Mouse (Mus musculus) liver, postnatal 0 days (tissue): ENCODE results near the gene Grin3b. TPM values are rescaled to one million over a fixed set of nuclear protein-coding genes. Genes with fewer than 3 reads are reported as not detected.

Experiments
- ATAC-seq: fragments of 200-750 bp; cut with Nextera tagmentation; 2 replicates; pipeline ENCODE4 v1.8.0; 2017; ENCODE audit warnings: mild to moderate bottlenecking, moderate library complexity
- DNase-seq: peaks from one replicate; pipeline ENCODE4 v3.0.0-alpha.2; 2016
- H3K27ac ChIP-seq: fragments of 300-500 bp; sonication (generic); 2 replicates; pipeline ENCODE4 v1.5.1; 2014; ENCODE audit warnings: antibody characterized with exemption, moderate library complexity, mild to moderate bottlenecking, low read depth
- H3K27me3 ChIP-seq: fragments of 300-500 bp; sonication (generic); 2 replicates; pipeline ENCODE4 v1.6.1; 2014; ENCODE audit warnings: low read length, control low read depth, mixed read lengths; ENCODE audit not compliant: insufficient read depth
- H3K36me3 ChIP-seq: fragments of 300-500 bp; sonication (generic); replicated peaks from 2 replicates; pipeline ENCODE4 v1.6.1; 2014; ENCODE audit warnings: mild to moderate bottlenecking, control low read depth, low read length, moderate library complexity, mixed read lengths; ENCODE audit not compliant: insufficient read depth
- H3K4me1 ChIP-seq: fragments of 300-500 bp; sonication (generic); 2 replicates; pipeline ENCODE4 v1.6.1; 2014; ENCODE audit warnings: antibody characterized with exemption, mild to moderate bottlenecking, control low read depth; ENCODE audit not compliant: insufficient read depth
- H3K4me2 ChIP-seq: fragments of 300-500 bp; sonication (generic); 2 replicates; pipeline ENCODE4 v1.6.1; 2014; ENCODE audit warnings: low read depth, mild to moderate bottlenecking, low read length, moderate library complexity, mixed read lengths
- H3K4me3 ChIP-seq: fragments of 300-500 bp; sonication (generic); 2 replicates; pipeline ENCODE4 v1.5.1; 2014; ENCODE audit warnings: low read depth, low read length
- H3K9ac ChIP-seq: fragments of 300-500 bp; sonication (generic); replicated peaks from 2 replicates; pipeline ENCODE4 v1.6.1; 2014; ENCODE audit warnings: mild to moderate bottlenecking, moderate library complexity
- H3K9me3 ChIP-seq: fragments of 300-500 bp; sonication (generic); 2 replicates; pipeline ENCODE4 v1.6.1; 2016; ENCODE audit warnings: mild to moderate bottlenecking, control low read depth, low read length, mixed read lengths
- CTCF ChIP-seq: sonication (generic); IDR thresholded peaks from 2 replicates; pipeline ENCODE4 v1.5.1; 2016; ENCODE audit warnings: antibody characterized with exemption, low read depth
- EP300 ChIP-seq: IDR thresholded peaks from 2 replicates; pipeline ENCODE4 v1.6.1; 2016; ENCODE audit warnings: antibody characterized with exemption, low read depth, mild to moderate bottlenecking
- WGBS: fragments of 180-500 bp; shearing (Covaris S2); extraction: QIAGEN DNeasy Blood & Tissue Kit; methylation state at CpG from one replicate; pipeline ENCODE4 v1.1.7; 2014; ENCODE audit not compliant: insufficient replicate concordance; 5-methylcytosine and 5-hydroxymethylcytosine counted together
- polyA plus RNA-seq: library from polyadenylated mRNA; unstranded; fragments of >200 nt; fragmentation: Nextera tagmentation; extraction: Ambion mirVana; gene quantifications from 2 replicates; pipeline ENCODE4 v1.2.1, GENCODE M21; 2015

Grin3b gene
- polyA plus RNA-seq, 1 experiment from 2014 or later, result 0.05 TPM

GRCm38 (mm10) chr10:80001945-80002344 lies 31.4 kb downstream of the Grin3b start:
- no peak overlapping the region for H3K4me3 ChIP-seq
- no peak overlapping the region for H3K4me2 ChIP-seq
- no peak overlapping the region for H3K9ac ChIP-seq
- TF ChIP-seq CTCF (no peak), EP300 (no peak)
- H3K36me3 ChIP-seq, result peaks cover 26% of the 10 kb centered on the region
- ATAC-seq (no peak), DNase-seq (no peak)
- no peak overlapping the region for H3K27ac ChIP-seq
- H3K9me3 ChIP-seq, result no peaks in the 10 kb centered on the region
- no peaks in the 10 kb centered on the region for H3K27me3 ChIP-seq
- WGBS, result 91% methylated on average over 9 of the region's 9 CpGs
- H3K4me1 ChIP-seq, result peaks cover 22% of the 10 kb centered on the region

GRCm38 (mm10) chr10:80002829-80003228 lies 32.3 kb downstream of the Grin3b start:
- Histone ChIP-seq H3K9ac (no peak overlapping the region), H3K4me1 (peaks cover 18% of the 10 kb centered on the region), H3K36me3 (peaks cover 30% of the 10 kb centered on the region), H3K4me3 (no peak overlapping the region), H3K27me3 (no peaks in the 10 kb centered on the region), H3K27ac (no peak overlapping the region), H3K9me3 (no peaks in the 10 kb centered on the region), H3K4me2 (no peak overlapping the region)
- no peak for TF ChIP-seq EP300
- TF ChIP-seq CTCF, result no peak
- 60% methylated on average over 21 of the region's 21 CpGs for WGBS
- DNase-seq, result no peak
- ATAC-seq, result no peak

DNA sequence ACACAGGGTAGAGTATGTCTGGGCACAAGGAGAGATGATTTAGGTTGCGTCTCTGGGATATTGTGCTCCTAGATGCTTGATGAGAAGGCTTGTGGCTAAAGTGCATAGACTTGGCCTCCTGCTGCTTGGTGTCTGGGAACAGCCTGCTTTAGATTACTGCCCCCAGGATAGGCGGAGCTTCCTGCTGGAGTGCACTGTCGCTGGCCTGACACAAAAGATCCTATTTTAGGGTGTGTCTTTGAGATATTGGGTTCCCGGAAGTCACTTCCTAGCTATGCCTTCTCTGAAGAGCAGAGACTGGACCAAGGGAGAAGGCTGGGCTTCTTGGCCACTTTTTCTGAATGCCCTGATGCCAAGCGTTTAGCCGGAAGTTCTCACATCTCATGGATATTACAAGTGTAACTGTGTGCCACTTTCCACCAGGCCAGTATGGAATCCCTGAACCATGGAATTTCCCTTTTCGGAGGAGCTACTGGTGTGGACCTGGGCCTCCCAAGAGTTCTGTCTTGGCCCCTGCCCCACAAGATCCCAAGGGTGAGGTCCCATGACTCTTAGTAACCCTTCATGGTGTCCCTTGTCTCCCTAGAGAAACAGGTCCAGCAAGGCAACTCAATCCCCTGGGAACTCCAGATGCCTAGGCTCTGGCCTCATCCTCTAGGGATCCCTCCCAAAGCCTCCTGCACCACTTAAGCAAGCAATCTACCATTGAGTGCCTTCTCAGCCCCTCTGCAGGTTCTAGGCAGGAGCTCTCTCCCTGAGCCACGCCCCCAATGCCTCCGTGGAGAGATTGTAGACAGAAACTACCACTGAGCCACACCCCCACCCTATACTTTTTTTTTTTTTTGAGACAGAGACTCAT lies 33.1 kb downstream of the Grin3b start:
- Histone ChIP-seq H3K4me3 (no peak overlapping the region), H3K9ac (0 out of 2 replicates have a peak overlapping the region, but pooled peaks have one; percentile 8), H3K27ac (no peak overlapping the region; the same call in 1 of the 2 replicates), H3K4me2 (no peak overlapping the region), H3K36me3 (peaks cover 35% of the 10 kb centered on the region), H3K9me3 (no peaks in the 10 kb centered on the region), H3K27me3 (no peaks in the 10 kb centered on the region), H3K4me1 (peaks cover 14% of the 10 kb centered on the region)
- ATAC-seq (peak; percentile 35; the same call in 1 of the 2 replicates), DNase-seq (no peak)
- WGBS, result 51% methylated on average over 9 of the region's 9 CpGs
- TF ChIP-seq EP300, result no peak
- TF ChIP-seq CTCF, result no peak

GRCm38 (mm10) chr10:80004233-80004705 lies 33.8 kb downstream of the Grin3b start:
- no peaks in the 10 kb centered on the region for H3K27me3 ChIP-seq
- DNase-seq (no peak), ATAC-seq (no peak)
- no peaks in the 10 kb centered on the region for H3K9me3 ChIP-seq
- no peak overlapping the region for H3K9ac ChIP-seq
- no peak overlapping the region for H3K4me2 ChIP-seq
- no peak overlapping the region for H3K27ac ChIP-seq
- peaks cover 39% of the 10 kb centered on the region for H3K36me3 ChIP-seq
- TF ChIP-seq CTCF, result no peak
- no peak for TF ChIP-seq EP300
- WGBS, result 76% methylated on average over 8 of the region's 8 CpGs
- H3K4me3 ChIP-seq, result no peak overlapping the region
- peaks cover 14% of the 10 kb centered on the region for H3K4me1 ChIP-seq

- 96% methylated on average over 6 of the region's 6 CpGs for WGBS
- TF ChIP-seq EP300 (no peak), CTCF (no peak)
- H3K4me2 ChIP-seq, result no peak overlapping the region
These were observed 41.2 kb downstream of the Grin3b start for GRCm38 (mm10) chr10:80011740-80012139.

GRCm38 (mm10) chr10:80013609-80014008 lies 43.1 kb downstream of the Grin3b start:
- DNase-seq (no peak), ATAC-seq (no peak)
- H3K9ac ChIP-seq, result no peak overlapping the region
- WGBS, result 71% methylated on average over 25 of the region's 25 CpGs
- H3K4me1 ChIP-seq, result peaks cover 12% of the 10 kb centered on the region
- H3K9me3 ChIP-seq, result peaks cover 3% of the 10 kb centered on the region; the same call in 1 of the 2 replicates
- no peak overlapping the region for H3K4me2 ChIP-seq
- peaks cover 34% of the 10 kb centered on the region for H3K36me3 ChIP-seq
- no peak for TF ChIP-seq EP300
- no peak for TF ChIP-seq CTCF
- H3K27me3 ChIP-seq, result no peaks in the 10 kb centered on the region
- no peak overlapping the region for H3K27ac ChIP-seq
- H3K4me3 ChIP-seq, result no peak overlapping the region

More at GRCm38 (mm10) chr10:80011740-80012139, 41.2 kb downstream of the Grin3b start:
- H3K27ac ChIP-seq, result no peak overlapping the region
- no peaks in the 10 kb centered on the region for H3K27me3 ChIP-seq
- peaks cover 45% of the 10 kb centered on the region for H3K36me3 ChIP-seq
- no peak overlapping the region for H3K4me3 ChIP-seq
- ATAC-seq, result no peak
- no peak overlapping the region for H3K9ac ChIP-seq
- peaks cover 3% of the 10 kb centered on the region; the same call in 1 of the 2 replicates for H3K9me3 ChIP-seq
- H3K4me1 ChIP-seq, result peaks cover 7% of the 10 kb centered on the region
- DNase-seq, result no peak
